Mouse (Mus musculus) liver, adult 2 months (tissue): Measurements from ENCODE around the gene Fbxl21.

Experiments used
- CTCF ChIP-seq: fragments of 200-500 bp; IDR thresholded peaks from 2 replicates; pipeline ENCODE4 v1.5.1; 2011; ENCODE audit warnings: low read depth, low read length, control low read depth
- POLR2A ChIP-seq: fragments of 200-500 bp; IDR thresholded peaks from 2 replicates; pipeline ENCODE4 v1.6.1; 2011; ENCODE audit warnings: low read length, control low read depth; ENCODE audit not compliant: insufficient read depth; ENCODE audit errors: extremely low read depth

- peak; percentile 48 for TF ChIP-seq CTCF
- TF ChIP-seq POLR2A: no peak
Observed at GRCm38 (mm10) chr13:56555957-56556356, 33.7 kb downstream of the Fbxl21 start.
